Mouse (Mus musculus) C2C12 (cell line): ENCODE results near the gene Ifne.

ENCODE experiments used
- CEBPB ChIP-seq: IDR thresholded peaks from one replicate; pipeline ENCODE4 v1.6.1; 2011; ENCODE audit warnings: low read depth, mild to moderate bottlenecking, control low read depth, moderate library complexity
- CTCF ChIP-seq: IDR thresholded peaks from one replicate; pipeline ENCODE4 v1.5.1; 2011; ENCODE audit not compliant: control insufficient read depth, insufficient read depth, insufficient read length
- FOSL1 ChIP-seq: IDR thresholded peaks from one replicate; pipeline ENCODE4 v1.8.0; 2011; ENCODE audit warnings: mild to moderate bottlenecking, low read length; ENCODE audit not compliant: poor library complexity, insufficient read depth, severe bottlenecking
- MAX ChIP-seq: IDR thresholded peaks from one replicate; pipeline ENCODE4 v1.6.1; 2011; ENCODE audit warnings: mild to moderate bottlenecking, control low read depth
- MYOD1 ChIP-seq: IDR thresholded peaks from one replicate; pipeline ENCODE4 v1.6.1; 2011; ENCODE audit warnings: low read depth; ENCODE audit not compliant: control insufficient read depth, insufficient read length
- MYOG ChIP-seq: IDR thresholded peaks from one replicate; pipeline ENCODE4 v1.6.1; 2011; ENCODE audit not compliant: control insufficient read depth, insufficient read length; ENCODE audit errors: extremely low read depth
- USF1 ChIP-seq: IDR thresholded peaks from one replicate; pipeline ENCODE4 v1.6.1; 2011; ENCODE audit warnings: low read depth, mild to moderate bottlenecking, control low read depth, moderate library complexity

DNA sequence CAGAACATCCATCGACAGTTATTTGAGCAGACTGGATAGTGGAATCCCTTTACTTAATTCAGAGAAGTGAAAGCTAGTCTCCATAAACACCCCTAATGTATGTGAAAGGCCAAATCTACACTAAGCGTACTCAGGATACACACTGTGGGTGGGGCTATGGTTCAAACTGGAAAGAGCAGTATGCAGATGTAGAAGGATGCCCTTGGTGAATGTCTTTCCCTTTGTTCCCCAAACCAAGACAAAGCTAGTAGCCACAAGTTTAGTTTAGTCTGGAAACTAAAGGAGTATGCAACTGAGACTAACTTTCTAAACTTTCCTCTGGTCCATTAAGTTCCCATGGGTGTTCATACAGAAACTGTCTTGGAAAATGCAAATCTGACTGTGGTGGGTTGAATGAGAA is 45.5 kb upstream of the Ifne start:
- TF ChIP-seq CTCF = no peak
- no peak for TF ChIP-seq USF1
- no peak for TF ChIP-seq MYOD1
- TF ChIP-seq MAX = no peak
- no peak for TF ChIP-seq FOSL1
- no peak for TF ChIP-seq CEBPB
- TF ChIP-seq MYOG = no peak
